In the genomic region with DNA sequence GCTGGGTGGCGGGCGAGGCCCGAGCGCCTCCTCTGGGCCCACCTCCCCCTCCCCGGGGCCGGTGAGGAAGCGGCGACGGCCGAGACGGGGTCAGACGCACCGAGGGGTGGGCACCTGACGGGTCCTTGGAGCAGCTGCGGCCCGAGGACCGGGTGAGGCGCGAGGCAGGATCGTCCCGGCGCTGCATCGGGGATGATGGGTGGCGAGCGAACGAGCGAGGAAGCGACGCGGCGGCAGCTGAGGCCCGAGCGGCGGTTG, we compare ENCODE assay signal across 8 mouse cellular contexts. TPM values are rescaled to one million over a fixed set of nuclear protein-coding genes. Genes with fewer than 3 reads are reported as not detected.
DNase-seq lines count a peak whose midpoint lies in the region; ATAC-seq and TF ChIP-seq lines count a peak whose summit lies in the region.

No protein-coding gene starts in this region.

- H3K9me3 ChIP-seq in hindbrain, embryonic 14.5 days (ENCODE audit: control insufficient read depth, low read length): no peaks in the 10 kb centered on the region
- H3K9me3 ChIP-seq in midbrain, embryonic 12.5 days: no peaks in the 10 kb centered on the region

- peaks cover 4% of the 10 kb centered on the region; the same call in 1 of the 2 replicates for H3K4me1 ChIP-seq in kidney, adult 2 months (ENCODE audit: control insufficient read depth, insufficient read depth, low read length)
- H3K4me1 ChIP-seq in brown adipose tissue, adult 24 weeks (ENCODE audit: control insufficient read depth, insufficient read depth, insufficient read length, low read length): peaks cover 4% of the 10 kb centered on the region; the same call in 1 of the 2 replicates
- peaks cover 35% of the 10 kb centered on the region for H3K4me1 ChIP-seq in hindbrain, embryonic 14.5 days (replicated peaks; ENCODE audit: control insufficient read depth, insufficient read depth, low read length)
- peaks cover 30% of the 10 kb centered on the region for H3K4me1 ChIP-seq in midbrain, embryonic 12.5 days

- H3K27ac ChIP-seq in kidney, adult 2 months (ENCODE audit: insufficient read depth, low read depth, low read length): peak overlapping the region; percentile 88
- peak overlapping the region; percentile 98 for H3K27ac ChIP-seq in brown adipose tissue, adult 24 weeks (replicated peaks; ENCODE audit: low read depth, low read length)
- H3K27ac ChIP-seq in hindbrain, embryonic 14.5 days: peak overlapping the region; percentile 99
- peak overlapping the region; percentile 99 for H3K27ac ChIP-seq in midbrain, embryonic 12.5 days (replicated peaks)

- H3K27me3 ChIP-seq in kidney, adult 2 months (replicated peaks; ENCODE audit: control insufficient read depth, insufficient read depth, low read length): no peaks in the 10 kb centered on the region
- H3K27me3 ChIP-seq in hindbrain, embryonic 14.5 days (ENCODE audit: control insufficient read depth, insufficient read depth, low read length): no peaks in the 10 kb centered on the region
- no peaks in the 10 kb centered on the region for H3K27me3 ChIP-seq in midbrain, embryonic 12.5 days

- no peak for TF ChIP-seq POLR2A in kidney, adult 2 months (IDR thresholded peaks at IDR 0.05; ENCODE audit: low read depth, low read length)

- no peak for TF ChIP-seq CTCF in kidney, adult 2 months (conservative IDR thresholded peaks at IDR 0.05; ENCODE audit: insufficient read depth, insufficient read length, low read depth, low read length)

- peak overlapping the region; percentile 93 for H3K4me3 ChIP-seq in kidney, adult 2 months (ENCODE audit: insufficient read depth, low read depth, low read length)
- H3K4me3 ChIP-seq in brown adipose tissue, adult 24 weeks (ENCODE audit: insufficient read depth, low read depth, low read length): peak overlapping the region; percentile 97
- peak overlapping the region; percentile 99 for H3K4me3 ChIP-seq in hindbrain, embryonic 14.5 days (replicated peaks; ENCODE audit: low read length)
- peak overlapping the region; percentile 100 for H3K4me3 ChIP-seq in midbrain, embryonic 12.5 days

- DNase-seq in kidney, adult 2 months: no peak
- DNase-seq in kidney, adult 9 months: no peak
- no peak for DNase-seq in hindbrain, embryonic 14.5 days (ENCODE audit: low spot score)
- no peak for DNase-seq in ovary, postnatal 14 days (ENCODE audit: low spot score)
- no peak for DNase-seq in retina, embryonic 14.5 days (ENCODE audit: low spot score)
- DNase-seq in left cerebral cortex, postnatal 25 days (ENCODE audit: low spot score in 2 of 2): no peak

- intact Hi-C loops in left cerebral cortex, postnatal 25 days (cut with DNase I): loop anchor here (2.0 kb wide), 1 partner anchor 39 kb away; no protein-coding TSS in a partner anchor

- peak; percentile 37 for ATAC-seq in hindbrain, embryonic 14.5 days (ENCODE audit: low FRiP score)
- ATAC-seq in midbrain, embryonic 12.5 days (ENCODE audit: low FRiP score, low read depth): peak; percentile 77

- H3K4me2 ChIP-seq in hindbrain, embryonic 14.5 days (replicated peaks): peak overlapping the region; percentile 84
- H3K4me2 ChIP-seq in midbrain, embryonic 12.5 days (replicated peaks): peak overlapping the region; percentile 69

- under 1% methylated on average over 34 of the region's 34 CpGs for WGBS in kidney, adult 2 months
- WGBS in hindbrain, embryonic 14.5 days: 1% methylated on average over 33 of the region's 34 CpGs
- WGBS in midbrain, embryonic 12.5 days: under 1% methylated on average over 31 of the region's 34 CpGs

- H3K36me3 ChIP-seq in kidney, adult 2 months (ENCODE audit: control insufficient read depth, insufficient read depth, low read length): no peaks in the 10 kb centered on the region
- H3K36me3 ChIP-seq in hindbrain, embryonic 14.5 days (replicated peaks; ENCODE audit: control insufficient read depth, insufficient read depth): no peaks in the 10 kb centered on the region; the same call in 1 of the 2 replicates
- no peaks in the 10 kb centered on the region; the same call in 1 of the 2 replicates for H3K36me3 ChIP-seq in midbrain, embryonic 12.5 days

- H3K9ac ChIP-seq in hindbrain, embryonic 14.5 days: peak overlapping the region; percentile 99
- H3K9ac ChIP-seq in midbrain, embryonic 12.5 days (replicated peaks): peak overlapping the region; percentile 99

RNA-seq across cellular contexts. Expression of a gene that starts 0.2 kb away (rescaled TPM):
- 16.0 TPM in 2 replicates for polyA plus RNA-seq in kidney, adult 2 months (2012; rRNA removed)
- polyA plus RNA-seq in brown adipose tissue, adult 24 weeks (2012; ENCODE audit: insufficient read depth, insufficient read length, missing spikeins): 16.9 and 23.4 TPM in 2 replicates
- 120 and 125 TPM in 2 replicates for polyA plus RNA-seq in hindbrain, embryonic 14.5 days (2014; fragmentation: Nextera tagmentation; extraction: Ambion mirVana)
- 224 and 239 TPM in 2 replicates for polyA plus RNA-seq in midbrain, embryonic 12.5 days (2016; fragmentation: Nextera tagmentation; extraction: Ambion mirVana)
- 10 to 100 TPM; 87.6 to 88.7 TPM for total RNA-seq in left cerebral cortex, postnatal 25 days (2021)

RNA-seq across cellular contexts. Expression of a gene that starts 45.3 kb away (rescaled TPM):
- polyA plus RNA-seq in kidney, adult 2 months (2012; rRNA removed): 28.5 and 34.0 TPM in 2 replicates
- polyA plus RNA-seq in brown adipose tissue, adult 24 weeks (2012; ENCODE audit: insufficient read depth, insufficient read length, missing spikeins): 5.4 and 7.3 TPM in 2 replicates
- polyA plus RNA-seq in hindbrain, embryonic 14.5 days (2014; fragmentation: Nextera tagmentation; extraction: Ambion mirVana): 25.6 and 29.5 TPM in 2 replicates
- polyA plus RNA-seq in midbrain, embryonic 12.5 days (2016; fragmentation: Nextera tagmentation; extraction: Ambion mirVana): 17.3 and 21.9 TPM in 2 replicates
- total RNA-seq in left cerebral cortex, postnatal 25 days (2021): 10 to 100 TPM; 13.0 to 13.4 TPM
